In genomic region chr15:85337979-85338378, GRCm38 (mm10) we compare ENCODE assay signal across 14 mouse cellular contexts. TPM values are rescaled to one million over a fixed set of nuclear protein-coding genes. Genes with fewer than 3 reads are reported as not detected.
DNase-seq lines count a peak whose midpoint lies in the region; ATAC-seq and TF ChIP-seq lines count a peak whose summit lies in the region.
"Had no signal": no experiment of that assay in that cellular context is flagged by ENCODE, and none has a peak within 500 bp of the region (broad histone marks: within the 10 kb centered on the region; RNA-seq: fewer than 3 reads in every experiment).

No protein-coding gene starts in this region.

- no peak overlapping the region for H3K9ac ChIP-seq in hindbrain, embryonic 12.5 days
- no peak overlapping the region for H3K9ac ChIP-seq in hindbrain, embryonic 11.5 days (ENCODE audit: low read depth, low read length)
- H3K9ac ChIP-seq in embryonic facial prominence, embryonic 13.5 days = no peak overlapping the region
- no peak overlapping the region for H3K9ac ChIP-seq in midbrain, postnatal 0 days (replicated peaks; ENCODE audit: low read length, poor library complexity, severe bottlenecking)

- H3K4me1 ChIP-seq in hindbrain, embryonic 12.5 days = peaks cover 28% of the 10 kb centered on the region
- no peaks in the 10 kb centered on the region for H3K4me1 ChIP-seq in hindbrain, embryonic 11.5 days (replicated peaks; ENCODE audit: control insufficient read depth, insufficient read depth, low read length)
- H3K4me1 ChIP-seq in megakaryocyte, embryonic 14.5 days = peaks cover 67% of the 10 kb centered on the region
- H3K4me1 ChIP-seq in embryonic facial prominence, embryonic 13.5 days = peaks cover 27% of the 10 kb centered on the region
- H3K4me1 ChIP-seq in midbrain, postnatal 0 days (ENCODE audit: insufficient read depth, low read length) = peaks cover 7% of the 10 kb centered on the region; the same call in 1 of the 2 replicates

- no peaks in the 10 kb centered on the region for H3K27me3 ChIP-seq in hindbrain, embryonic 12.5 days
- H3K27me3 ChIP-seq in hindbrain, embryonic 11.5 days (ENCODE audit: control insufficient read depth, insufficient read depth, low read length) = no peaks in the 10 kb centered on the region
- no peaks in the 10 kb centered on the region for H3K27me3 ChIP-seq in megakaryocyte, embryonic 14.5 days (replicated peaks)
- no peaks in the 10 kb centered on the region for H3K27me3 ChIP-seq in embryonic facial prominence, embryonic 13.5 days
- H3K27me3 ChIP-seq in midbrain, postnatal 0 days (ENCODE audit: insufficient read depth, low read length) = no peaks in the 10 kb centered on the region
- H3K27me3 ChIP-seq: CH12.LX; embryonic facial prominence, embryonic 12.5 days had no signal

- 98% methylated on average over 5 of the region's 5 CpGs for WGBS in hindbrain, embryonic 12.5 days
- WGBS in hindbrain, embryonic 11.5 days = 94% methylated on average over 5 of the region's 5 CpGs
- WGBS in embryonic facial prominence, embryonic 13.5 days = 96% methylated on average over 5 of the region's 5 CpGs
- WGBS in midbrain, postnatal 0 days = 98% methylated on average over 5 of the region's 5 CpGs

- TF ChIP-seq CTCF in midbrain, postnatal 0 days (IDR thresholded peaks at IDR 0.05) = no peak

- H3K4me2 ChIP-seq in hindbrain, embryonic 12.5 days (replicated peaks) = peak overlapping the region; percentile 78; the same call in 1 of the 2 replicates
- no peak overlapping the region for H3K4me2 ChIP-seq in hindbrain, embryonic 11.5 days (replicated peaks; ENCODE audit: low read depth, low read length)
- 0 out of 2 replicates have a peak overlapping the region, but pooled peaks have one; percentile 81 for H3K4me2 ChIP-seq in embryonic facial prominence, embryonic 13.5 days
- H3K4me2 ChIP-seq in midbrain, postnatal 0 days (ENCODE audit: low read depth, low read length, poor library complexity, severe bottlenecking) = peak overlapping the region; percentile 13

- no peak for ATAC-seq in hindbrain, embryonic 12.5 days (ENCODE audit: low FRiP score)
- no peak for ATAC-seq in hindbrain, embryonic 11.5 days (ENCODE audit: low FRiP score)
- ATAC-seq in megakaryocyte, adult 5-6 weeks (ENCODE audit: poor library complexity, severe bottlenecking) = no peak
- no peak for ATAC-seq in embryonic facial prominence, embryonic 13.5 days (ENCODE audit: insufficient number of reproducible peaks, insufficient read depth, low FRiP score, low TSS enrichment, low read depth)
- no peak for ATAC-seq in midbrain, postnatal 0 days (ENCODE audit: low FRiP score)

- no peak for DNase-seq in hindbrain, embryonic 11.5 days (ENCODE audit: low spot score)
- DNase-seq in midbrain, postnatal 0 days (ENCODE audit: low spot score) = no peak
- no peak for DNase-seq in spleen, postnatal 36 days (ENCODE audit: low spot score in 2 of 2)
- DNase-seq in heart, adult 18-20 months = no peak
- DNase-seq: adrenal gland, adult 8-10 months; kidney, adult 18-20 months; right cerebral cortex, adult 18-20 months; thymus, adult 2 months had no signal

- no peaks in the 10 kb centered on the region for H3K36me3 ChIP-seq in hindbrain, embryonic 12.5 days
- no peaks in the 10 kb centered on the region for H3K36me3 ChIP-seq in hindbrain, embryonic 11.5 days (ENCODE audit: control insufficient read depth, insufficient read depth, low read length)
- H3K36me3 ChIP-seq in megakaryocyte, embryonic 14.5 days (replicated peaks; ENCODE audit: low read length) = peaks cover 28% of the 10 kb centered on the region
- no peaks in the 10 kb centered on the region for H3K36me3 ChIP-seq in embryonic facial prominence, embryonic 13.5 days
- H3K36me3 ChIP-seq in midbrain, postnatal 0 days (ENCODE audit: insufficient read depth, low read length) = no peaks in the 10 kb centered on the region
- H3K36me3 ChIP-seq: embryonic facial prominence, embryonic 12.5 days had no signal

- no peak overlapping the region for H3K27ac ChIP-seq in hindbrain, embryonic 12.5 days
- no peak overlapping the region for H3K27ac ChIP-seq in hindbrain, embryonic 11.5 days (ENCODE audit: low read depth, low read length)
- H3K27ac ChIP-seq in embryonic facial prominence, embryonic 13.5 days = no peak overlapping the region
- H3K27ac ChIP-seq in midbrain, postnatal 0 days (ENCODE audit: low read depth, low read length) = no peak overlapping the region

- no peaks in the 10 kb centered on the region for H3K9me3 ChIP-seq in hindbrain, embryonic 12.5 days (replicated peaks)
- H3K9me3 ChIP-seq in hindbrain, embryonic 11.5 days (ENCODE audit: control insufficient read depth, low read length) = no peaks in the 10 kb centered on the region
- H3K9me3 ChIP-seq in megakaryocyte, embryonic 14.5 days = no peaks in the 10 kb centered on the region
- no peaks in the 10 kb centered on the region for H3K9me3 ChIP-seq in embryonic facial prominence, embryonic 13.5 days
- no peaks in the 10 kb centered on the region for H3K9me3 ChIP-seq in midbrain, postnatal 0 days (ENCODE audit: low read length)
- H3K9me3 ChIP-seq: embryonic facial prominence, embryonic 12.5 days had no signal

- no peak overlapping the region for H3K4me3 ChIP-seq in hindbrain, embryonic 12.5 days
- H3K4me3 ChIP-seq in hindbrain, embryonic 11.5 days (ENCODE audit: low read depth, low read length) = no peak overlapping the region
- peak overlapping the region; percentile 28 for H3K4me3 ChIP-seq in megakaryocyte, embryonic 14.5 days (replicated peaks)
- H3K4me3 ChIP-seq in embryonic facial prominence, embryonic 13.5 days = no peak overlapping the region
- H3K4me3 ChIP-seq in midbrain, postnatal 0 days (ENCODE audit: low read depth, low read length) = no peak overlapping the region

RNA-seq across cellular contexts. Expression of gene Atxn10, which starts 1.9 kb away (rescaled TPM):
- 402 and 422 TPM in 2 replicates for polyA plus RNA-seq in hindbrain, embryonic 12.5 days (2016; fragmentation: Nextera tagmentation; extraction: Ambion mirVana)
- polyA plus RNA-seq in hindbrain, embryonic 11.5 days (2014; fragmentation: Nextera tagmentation; extraction: Ambion mirVana) = 457 and 469 TPM in 2 replicates
- 85.4 and 97.0 TPM in 2 replicates for polyA plus RNA-seq in megakaryocyte, embryonic 14.5 days (2012; ENCODE audit: insufficient read depth, low replicate concordance)
- total RNA-seq in megakaryocyte, adult 5-6 weeks (2015) = 167 and 180 TPM in 2 replicates
- 103 and 104 TPM in 2 replicates for total RNA-seq in megakaryocyte, adult 5-6 weeks (2017)
- polyA plus RNA-seq in embryonic facial prominence, embryonic 13.5 days (2015; fragmentation: Nextera tagmentation; extraction: Ambion mirVana) = 336 and 343 TPM in 2 replicates
- 271 and 311 TPM in 2 replicates for total RNA-seq in midbrain, postnatal 0 days (2014; rRNA removed)
- 519 TPM in 2 replicates for polyA plus RNA-seq in midbrain, postnatal 0 days (2015; fragmentation: Nextera tagmentation; extraction: Ambion mirVana)
- total RNA-seq in heart, adult 18-20 months (2021) = 10 to 100 TPM; 74.1 to 76.3 TPM
